Mouse (Mus musculus) adrenal gland, postnatal 25 days (tissue): Measurements from ENCODE around the gene Tspoap1. TPM values are rescaled to one million over a fixed set of nuclear protein-coding genes. Genes with fewer than 3 reads are reported as not detected.
A peak's percentile ranks its signal among the peaks of the same experiment; 100 is the strongest.

Experiments
- DNase-seq: peaks from one replicate; pipeline ENCODE4 v3.0.0; 2021; ENCODE audit warnings: mixed read lengths
- microRNA-seq, 2 experiments: library from miRNA; unstranded; fragments of <30 nt; microRNA quantifications; one replicate each; pipeline ENCODE4 v1.2.0; 2021
- total RNA-seq: library from RNA; stranded (reverse); gene quantifications from 2 replicates; pipeline ENCODE4 v1.2.3, GENCODE M21; 2021

Tspoap1 gene
- total RNA-seq, 1 experiment from 2014 or later: 7.4 TPM

DNA sequence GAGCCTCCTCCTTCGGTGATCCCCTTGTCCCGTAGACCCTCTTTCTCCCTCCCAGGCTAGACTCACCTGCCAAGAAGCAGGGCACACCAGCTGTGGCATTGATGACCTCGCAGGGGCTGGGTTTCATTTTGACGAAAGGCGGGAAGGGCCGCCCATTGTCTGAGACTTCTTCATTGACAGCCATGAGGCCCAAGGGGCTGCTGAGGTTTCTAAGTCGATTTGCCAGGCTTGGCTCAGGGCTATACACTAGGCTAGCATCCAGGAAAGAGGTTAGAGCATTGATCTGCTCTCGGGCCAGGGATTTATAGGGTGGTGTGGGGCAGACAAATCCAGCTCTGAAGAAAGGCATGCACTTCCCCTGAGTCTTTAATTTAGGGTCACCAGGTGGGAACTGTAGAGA, 54.5 kb downstream of the Tspoap1 start:
- no peak for DNase-seq

DNA sequence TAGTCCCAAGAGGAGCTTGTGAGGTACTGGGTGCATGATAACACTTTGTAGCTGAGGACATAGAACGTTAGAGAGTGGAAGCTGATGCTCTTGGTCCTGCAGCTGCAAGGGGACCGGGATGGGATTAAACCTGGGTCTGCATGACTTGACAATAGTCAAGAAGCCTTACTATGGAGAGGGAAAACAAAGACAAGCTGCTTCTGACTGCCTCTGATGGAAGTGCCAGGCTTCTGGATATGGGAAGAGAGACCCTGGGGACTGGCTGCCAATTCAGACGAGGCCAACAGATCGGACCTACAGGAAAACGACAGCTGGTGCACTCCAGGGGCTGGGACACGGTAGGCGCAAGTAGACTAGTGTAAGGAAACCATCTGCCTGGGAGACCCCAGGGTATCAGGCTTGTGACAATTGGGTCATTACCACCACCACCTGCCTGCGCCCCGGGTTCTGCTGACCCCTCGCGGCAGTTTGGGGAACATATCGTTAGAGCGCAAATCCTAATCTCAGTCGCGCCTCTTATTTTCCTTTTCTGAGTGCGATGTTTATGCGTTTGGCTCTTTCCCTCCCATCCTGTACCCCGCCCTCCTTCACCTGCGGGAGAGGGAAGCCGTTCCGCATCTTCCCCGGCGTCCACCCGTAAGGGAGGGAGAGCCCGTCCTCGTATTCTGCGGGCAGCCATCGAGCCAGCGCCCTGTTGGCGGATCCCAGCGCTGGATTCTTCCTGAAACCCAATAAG, 56.5 kb downstream of the Tspoap1 start:
- DNase-seq: peak; percentile 41

DNA sequence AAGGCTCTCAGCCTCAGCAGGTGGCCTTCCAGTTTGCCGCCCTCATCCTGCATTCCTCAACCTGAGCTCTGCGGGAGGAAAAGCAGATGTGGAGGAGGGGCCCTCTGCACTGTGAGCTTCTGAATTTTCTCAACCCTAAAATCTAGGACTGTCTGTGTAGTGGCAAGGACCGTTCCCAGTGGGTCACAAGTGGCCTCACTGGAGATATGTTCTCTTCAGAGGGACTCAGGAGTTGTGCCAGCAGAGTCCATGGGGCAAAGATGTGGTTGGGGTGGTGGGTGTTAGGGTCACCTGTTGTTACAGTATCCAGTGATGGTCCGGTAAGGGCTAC, 57.1 kb downstream of the Tspoap1 start:
- no peak for DNase-seq

DNA sequence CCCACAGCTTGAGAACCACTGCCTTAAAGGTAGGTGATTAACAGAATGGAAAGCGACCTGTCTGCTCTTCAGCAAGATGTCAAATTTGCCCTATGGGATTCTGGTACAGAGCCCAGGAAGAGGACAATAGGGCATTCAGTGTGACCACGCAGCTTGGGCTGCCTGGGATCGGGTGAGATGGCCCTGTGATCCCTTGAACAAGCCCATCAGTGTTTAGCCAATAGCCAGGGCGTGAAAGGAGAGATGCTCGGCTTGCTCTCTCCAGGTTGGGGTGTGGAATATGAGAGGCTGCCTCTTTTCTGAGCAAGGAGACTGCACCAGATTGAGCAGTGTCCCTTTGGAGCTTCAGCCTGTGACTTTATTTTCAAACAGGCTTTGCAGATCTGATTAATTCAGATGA, 61.2 kb downstream of the Tspoap1 start:
- DNase-seq: no peak

DNA sequence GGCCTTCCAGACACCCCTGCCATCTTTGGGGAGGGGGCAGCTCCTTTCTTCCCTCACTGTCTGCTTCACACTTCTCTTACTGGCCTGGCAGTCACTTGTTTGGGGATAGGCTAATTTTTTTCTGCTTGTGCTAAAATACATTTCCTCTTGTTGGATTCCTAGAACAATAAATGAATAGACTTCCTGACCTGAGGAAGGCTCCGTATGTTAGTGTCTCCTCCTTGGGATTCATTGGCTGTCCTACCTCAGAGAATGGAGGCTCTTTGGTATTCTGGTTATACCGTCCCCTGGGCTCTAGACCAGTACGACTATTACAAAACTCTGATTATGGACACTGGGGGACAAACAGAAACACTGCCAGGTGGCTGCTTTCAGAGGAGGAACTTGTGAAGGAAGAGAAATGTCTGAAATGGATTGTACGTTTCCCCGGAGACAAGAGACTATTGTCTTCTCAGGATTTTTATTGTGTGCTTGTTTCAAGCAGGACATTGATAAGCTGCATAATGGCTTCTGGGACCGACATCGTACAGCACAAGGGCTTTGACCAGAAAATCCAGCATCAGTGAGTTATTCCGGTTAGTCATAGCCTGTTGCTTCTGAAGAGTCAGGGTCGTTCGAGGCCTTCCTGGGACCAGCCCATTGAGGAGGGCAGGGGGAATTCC, 68.0 kb downstream of the Tspoap1 start, which contains the start of gene Lpo:
Gene Lpo, minus strand, starts transcription at position 51 of the 662 bp plus-strand sequence.
- no peak for DNase-seq

Small RNA genes lying within 50 kb of the gene (microRNA-seq; reads per million reads assigned to microRNA genes)
- gene Mir142 (0 reads per million in 2 experiments), gene Mir142b (0 reads per million in 2 experiments)

Other genes starting within 250 kb of the Tspoap1 start
- gene Gm11492, start 193.9 kb upstream of the Tspoap1 start, total RNA-seq: not detected in 2 replicates
- gene Sept4, start 191.6 kb upstream of the Tspoap1 start, total RNA-seq: 24.3 and 38.6 TPM in 2 replicates
- 25.3 and 33.2 TPM in 2 replicates for gene Mtmr4, start 168.4 kb upstream of the Tspoap1 start, total RNA-seq
- gene Hsf5, start 143.4 kb upstream of the Tspoap1 start, total RNA-seq: 0.09 and 0.24 TPM in 2 replicates
- gene Rnf43, start 97.8 kb upstream of the Tspoap1 start, total RNA-seq: 5.5 and 6.1 TPM in 2 replicates
- 59.0 and 84.6 TPM in 2 replicates for gene Supt4a, start 23.0 kb upstream of the Tspoap1 start, total RNA-seq
- gene Mpo, start 33.0 kb downstream of the Tspoap1 start, total RNA-seq: not detected in 2 replicates
- gene Lpo, start 67.7 kb downstream of the Tspoap1 start, total RNA-seq: not detected in 2 replicates
- gene Mks1, start 92.7 kb downstream of the Tspoap1 start, total RNA-seq: 12.1 and 15.6 TPM in 2 replicates
- not detected in 2 replicates for gene Epx, start 115.0 kb downstream of the Tspoap1 start, total RNA-seq
- not detected in 2 replicates for gene Olfr462, start 131.7 kb downstream of the Tspoap1 start, total RNA-seq
- gene Olfr463, start 136.8 kb downstream of the Tspoap1 start, total RNA-seq: not detected in 2 replicates
- not detected in 2 replicates for gene Olfr464, start 160.4 kb downstream of the Tspoap1 start, total RNA-seq
- gene Dynll2, start 227.0 kb downstream of the Tspoap1 start, total RNA-seq: 213 TPM in 2 replicates